Mouse (Mus musculus): ENCODE results near the gene Tpi1. TPM values are rescaled to one million over a fixed set of nuclear protein-coding genes. Genes with fewer than 3 reads are reported as not detected.

Gene Tpi1
- total RNA-seq, 1 experiment = 306 TPM

DNA sequence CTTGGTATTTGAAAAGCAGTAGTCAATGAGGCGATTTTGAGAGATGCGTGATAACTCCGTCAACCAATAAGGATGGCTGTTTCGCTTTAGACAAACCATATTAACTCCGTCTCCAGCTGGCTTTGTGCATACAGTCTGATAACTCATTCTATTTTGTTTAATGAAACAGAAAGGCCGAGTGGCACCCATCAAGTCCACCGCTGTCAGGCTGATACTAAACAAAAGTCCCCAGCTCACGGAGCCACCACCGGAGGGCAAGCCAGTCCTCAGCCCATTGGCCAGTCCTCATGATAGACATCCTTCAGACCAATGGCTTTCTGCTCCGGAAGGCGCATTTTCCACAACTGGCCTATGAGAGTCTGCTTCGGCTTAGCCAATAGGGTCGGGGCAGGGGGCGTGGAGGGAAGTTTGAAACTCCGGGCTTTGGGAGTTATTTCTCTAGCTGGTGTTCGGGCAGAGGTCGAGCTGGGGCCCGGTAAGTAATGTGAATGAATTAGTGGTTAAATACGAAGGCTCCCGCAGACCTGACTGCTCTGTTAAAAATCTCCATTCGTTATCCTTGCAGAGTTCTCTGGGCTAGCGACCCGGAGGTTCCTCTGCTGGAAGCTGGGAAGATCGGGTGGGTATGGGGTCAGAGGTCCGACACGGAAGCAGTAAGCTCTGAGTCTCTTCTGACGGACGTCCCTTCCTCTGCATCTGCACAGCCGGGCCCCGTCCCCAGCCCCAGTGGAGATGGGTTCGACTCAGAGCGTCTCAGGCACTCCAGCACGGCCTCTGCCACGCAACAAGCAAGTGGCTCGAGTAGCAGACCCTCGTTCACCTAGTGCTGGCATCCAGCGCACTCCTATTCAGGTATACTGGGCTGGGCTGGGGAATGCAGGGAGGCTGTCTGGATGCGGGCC lies 16.0 kb upstream of the Tpi1 start:
- in situ Hi-C loops (cut with MboI; ENCODE audit: low sequenced_read_pairs in 2 of 2, unreplicated experiment in 2 of 2) = no loop called here
- H3K9me3 ChIP-seq (ENCODE audit: control insufficient read depth, insufficient read depth, low read depth, low read length) = no peaks in the 10 kb centered on the region
- TF ChIP-seq ZC3H11A (IDR thresholded peaks at IDR 0.05; ENCODE audit: borderline replicate concordance, low read depth, low read length) = no peak
- peak; percentile 91 for TF ChIP-seq CHD2 (IDR thresholded peaks at IDR 0.05; ENCODE audit: low read depth, low read length)
- peaks cover 37% of the 10 kb centered on the region for H3K36me3 ChIP-seq (ENCODE audit: control insufficient read depth, insufficient read depth, low read length, poor library complexity, severe bottlenecking)
- DNase-seq (ENCODE audit: low read depth, low spot score) = peak; percentile 94
- peak overlapping the region; percentile 83 to 87 for H3K4me3 ChIP-seq (ENCODE audit: insufficient read depth in 1 of 2, low read depth in 1 of 2, low read length in 2 of 2, poor library complexity in 1 of 2, severe bottlenecking in 1 of 2)
- peaks cover 2 to 3% of the 10 kb centered on the region in 2 experiments; a peak in 2 of 4 replicates for H3K4me1 ChIP-seq (ENCODE audit: control insufficient read depth in 2 of 2, insufficient read depth in 2 of 2, low read length in 2 of 2, poor library complexity in 1 of 2)
- peak overlapping the region; percentile 30 for H3K27ac ChIP-seq (ENCODE audit: insufficient read depth, low read depth, low read length, poor library complexity, severe bottlenecking)
- H3K9ac ChIP-seq (ENCODE audit: insufficient read depth, low read depth, low read length, poor library complexity, severe bottlenecking) = peak overlapping the region; percentile 89

DNA sequence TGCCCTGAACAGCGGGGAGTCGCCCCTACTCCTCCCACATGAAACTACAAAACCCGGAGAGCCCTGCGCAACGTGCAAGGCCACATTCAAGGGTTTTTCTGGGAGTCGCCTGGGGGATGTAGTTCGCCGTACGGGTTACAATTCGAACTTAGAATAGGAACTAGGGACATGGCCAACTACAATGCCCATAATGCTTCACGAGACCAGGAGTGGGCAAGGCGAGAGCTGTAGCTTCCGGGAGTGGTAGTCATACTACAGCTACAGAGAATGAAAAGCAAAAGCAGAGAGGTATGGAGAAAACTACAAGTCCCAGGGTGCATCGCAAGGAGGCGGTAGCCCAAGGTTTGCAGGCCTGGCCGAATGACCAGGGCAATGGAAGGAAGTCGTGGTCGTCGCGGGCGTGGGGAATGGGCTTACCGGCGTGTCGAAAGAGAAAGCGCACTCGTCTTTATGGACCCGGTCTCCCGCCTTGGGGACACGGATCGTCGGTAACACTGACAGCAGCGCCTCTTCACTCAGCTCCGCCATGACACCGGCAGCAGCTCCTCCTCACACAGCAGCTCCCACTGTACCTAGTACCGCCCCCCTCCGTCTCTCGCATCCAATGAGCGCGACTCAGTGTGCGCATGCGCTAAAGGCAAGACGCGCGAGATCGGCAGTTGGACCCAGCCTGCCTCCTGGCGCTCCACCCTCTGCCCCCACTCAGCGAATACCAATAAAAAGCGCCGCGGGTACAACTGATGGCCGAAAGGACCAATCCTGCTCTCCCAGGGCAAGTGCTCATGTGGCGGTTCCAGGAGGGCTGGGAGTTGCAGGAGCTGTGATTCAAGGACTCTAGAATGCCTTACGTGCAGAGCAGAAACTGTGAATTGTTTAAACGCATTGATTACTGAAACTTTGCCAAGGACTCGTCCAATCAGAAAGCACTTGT lies 15.0 kb upstream of the Tpi1 start, which contains the start of the genes Usp5 and Cdca3:
Usp5 (minus strand) TSS at position 617 of the 931 bp plus-strand sequence.
Cdca3 (plus strand) TSS at position 680 of the 931 bp plus-strand sequence.
- peak within 1 kb of the TSS; percentile 83 to 90 for H3K4me3 ChIP-seq (ENCODE audit: insufficient read depth in 1 of 2, low read depth in 1 of 2, low read length in 2 of 2, poor library complexity in 1 of 2, severe bottlenecking in 1 of 2)
- peak; percentile 99 for DNase-seq (ENCODE audit: low read depth, low spot score)
- in situ Hi-C loops (cut with MboI; ENCODE audit: low sequenced_read_pairs in 2 of 2, unreplicated experiment in 2 of 2) = no loop called here
- peaks cover 40% of the 10 kb centered on the region for H3K36me3 ChIP-seq (ENCODE audit: control insufficient read depth, insufficient read depth, low read length, poor library complexity, severe bottlenecking)
- peak within 1 kb of the TSS; percentile 60 for H3K27ac ChIP-seq (ENCODE audit: insufficient read depth, low read depth, low read length, poor library complexity, severe bottlenecking)
- TF ChIP-seq HCFC1 (IDR thresholded peaks at IDR 0.05; ENCODE audit: borderline replicate concordance, insufficient read depth, low read length) (peak; percentile 99), MAFK (IDR thresholded peaks at IDR 0.05; ENCODE audit: insufficient read depth, low read depth, low read length) (no peak), ZNF384 (IDR thresholded peaks at IDR 0.05; ENCODE audit: low read depth, low read length) (no peak), CHD2 (IDR thresholded peaks at IDR 0.05; ENCODE audit: low read depth, low read length) (peak; percentile 89), ZC3H11A (IDR thresholded peaks at IDR 0.05; ENCODE audit: borderline replicate concordance, low read depth, low read length) (no peak)
- H3K9me3 ChIP-seq (ENCODE audit: control insufficient read depth, insufficient read depth, low read depth, low read length) = no peaks in the 10 kb centered on the region
- peak within 1 kb of the TSS; percentile 90 for H3K9ac ChIP-seq (ENCODE audit: insufficient read depth, low read depth, low read length, poor library complexity, severe bottlenecking)
- H3K4me1 ChIP-seq (ENCODE audit: control insufficient read depth in 2 of 2, insufficient read depth in 2 of 2, low read length in 2 of 2, poor library complexity in 1 of 2) = peaks cover 2% of the 10 kb centered on the region in 2 experiments; a peak in 2 of 4 replicates

DNA sequence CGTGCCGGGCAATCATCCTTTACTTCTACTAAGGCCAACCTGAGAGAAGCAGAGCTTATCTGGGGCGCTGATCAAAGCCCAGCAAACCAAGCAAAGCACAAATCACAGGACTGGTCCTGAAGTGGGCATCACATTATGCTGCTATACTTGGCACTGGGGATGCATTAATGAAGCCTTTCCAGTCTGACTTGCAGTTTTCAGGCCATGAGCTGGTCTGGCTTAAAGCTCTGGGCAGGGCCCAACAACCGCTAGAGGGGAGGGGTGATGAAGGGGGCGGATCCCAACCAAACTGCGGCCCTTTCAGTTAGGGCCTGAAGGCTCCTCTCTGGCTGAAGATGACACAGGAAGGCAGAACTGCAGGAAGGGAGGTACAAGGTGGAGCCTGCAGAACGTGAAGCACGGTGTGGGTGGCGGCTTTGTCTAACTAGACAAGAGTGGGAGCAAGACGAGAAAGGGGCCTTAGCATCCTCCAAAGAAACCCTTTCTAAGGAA lies 14.1 kb upstream of the Tpi1 start:
- peak; percentile 60 for DNase-seq (ENCODE audit: low read depth, low spot score)
- Histone ChIP-seq H3K9me3 (ENCODE audit: control insufficient read depth, insufficient read depth, low read depth, low read length) (no peaks in the 10 kb centered on the region), H3K4me3 (ENCODE audit: insufficient read depth in 1 of 2, low read depth in 1 of 2, low read length in 2 of 2, poor library complexity in 1 of 2, severe bottlenecking in 1 of 2) (peak overlapping the region; percentile 83 to 90), H3K9ac (ENCODE audit: insufficient read depth, low read depth, low read length, poor library complexity, severe bottlenecking) (peak overlapping the region; percentile 71), H3K36me3 (ENCODE audit: control insufficient read depth, insufficient read depth, low read length, poor library complexity, severe bottlenecking) (peaks cover 42% of the 10 kb centered on the region), H3K4me1 (ENCODE audit: control insufficient read depth in 2 of 2, insufficient read depth in 2 of 2, low read length in 2 of 2, poor library complexity in 1 of 2) (peaks cover 2% of the 10 kb centered on the region in 2 experiments; a peak in 2 of 4 replicates), H3K27ac (ENCODE audit: insufficient read depth, low read depth, low read length, poor library complexity, severe bottlenecking) (peak overlapping the region; percentile 44; the same call in 1 of the 2 replicates)
- in situ Hi-C loops (cut with MboI; ENCODE audit: low sequenced_read_pairs in 2 of 2, unreplicated experiment in 2 of 2) = no loop called here
- no peak for TF ChIP-seq HCFC1 (IDR thresholded peaks at IDR 0.05; ENCODE audit: borderline replicate concordance, insufficient read depth, low read length)
- no peak for TF ChIP-seq ZC3H11A (IDR thresholded peaks at IDR 0.05; ENCODE audit: borderline replicate concordance, low read depth, low read length)
- no peak for TF ChIP-seq MAFK (IDR thresholded peaks at IDR 0.05; ENCODE audit: insufficient read depth, low read depth, low read length)
- no peak for TF ChIP-seq ZNF384 (IDR thresholded peaks at IDR 0.05; ENCODE audit: low read depth, low read length)
- TF ChIP-seq CHD2 (IDR thresholded peaks at IDR 0.05; ENCODE audit: low read depth, low read length) = no peak

DNA sequence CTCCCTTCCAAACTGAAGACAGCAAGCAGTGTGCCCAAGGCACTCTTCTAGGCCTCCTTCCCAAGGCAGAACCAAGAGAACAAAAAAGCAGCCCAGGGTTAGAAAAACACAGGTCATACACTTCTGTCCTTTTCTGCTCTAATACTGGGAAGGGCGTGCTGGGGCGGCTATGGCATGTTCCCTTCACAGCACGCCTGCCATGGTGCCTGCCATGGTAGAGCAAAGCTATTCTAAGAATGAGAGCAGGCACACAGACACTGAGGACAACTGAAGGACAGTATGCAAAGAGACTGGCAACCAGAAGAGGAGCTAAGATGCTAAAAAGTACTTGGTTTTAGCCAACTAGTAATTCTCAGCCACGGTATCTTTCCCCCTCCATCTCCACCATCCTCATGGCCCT lies 8.0 kb upstream of the Tpi1 start:
- no peak overlapping the region for H3K27ac ChIP-seq (ENCODE audit: insufficient read depth, low read depth, low read length, poor library complexity, severe bottlenecking)
- no peaks in the 10 kb centered on the region for H3K4me1 ChIP-seq (ENCODE audit: control insufficient read depth in 2 of 2, insufficient read depth in 2 of 2, low read length in 2 of 2, poor library complexity in 1 of 2)
- no peak for DNase-seq (ENCODE audit: low read depth, low spot score)
- H3K9me3 ChIP-seq (ENCODE audit: control insufficient read depth, insufficient read depth, low read depth, low read length) = no peaks in the 10 kb centered on the region
- H3K36me3 ChIP-seq (ENCODE audit: control insufficient read depth, insufficient read depth, low read length, poor library complexity, severe bottlenecking) = peaks cover 72% of the 10 kb centered on the region
- TF ChIP-seq ZNF384 (IDR thresholded peaks at IDR 0.05; ENCODE audit: low read depth, low read length) (no peak), ZC3H11A (IDR thresholded peaks at IDR 0.05; ENCODE audit: borderline replicate concordance, low read depth, low read length) (no peak), CHD2 (IDR thresholded peaks at IDR 0.05; ENCODE audit: low read depth, low read length) (no peak), MAFK (IDR thresholded peaks at IDR 0.05; ENCODE audit: insufficient read depth, low read depth, low read length) (no peak), HCFC1 (IDR thresholded peaks at IDR 0.05; ENCODE audit: borderline replicate concordance, insufficient read depth, low read length) (no peak)
- in situ Hi-C loops (cut with MboI; ENCODE audit: low sequenced_read_pairs in 2 of 2, unreplicated experiment in 2 of 2) = no loop called here
- no peak overlapping the region for H3K9ac ChIP-seq (ENCODE audit: insufficient read depth, low read depth, low read length, poor library complexity, severe bottlenecking)
- no peak overlapping the region for H3K4me3 ChIP-seq (ENCODE audit: insufficient read depth in 1 of 2, low read depth in 1 of 2, low read length in 2 of 2, poor library complexity in 1 of 2, severe bottlenecking in 1 of 2)
